Mouse (Mus musculus): ENCODE results near the gene Fxyd3. TPM values are rescaled to one million over a fixed set of nuclear protein-coding genes. Genes with fewer than 3 reads are reported as not detected.

The Fxyd3 gene
- polyA plus RNA-seq, 1 experiment from 2014 or later = 1.9 TPM

- no peak for DNase-seq (ENCODE audit: extremely low spot score, low spot score)
- 5% methylated on average over 6 of the region's 6 CpGs for WGBS
- Histone ChIP-seq H3K27ac (no peak overlapping the region), H3K9me3 (no peaks in the 10 kb centered on the region), H3K27me3 (ENCODE audit: poor library complexity, severe bottlenecking) (peaks cover 83% of the 10 kb centered on the region), H3K36me3 (replicated peaks) (no peaks in the 10 kb centered on the region), H3K4me1 (peaks cover 63% of the 10 kb centered on the region), H3K4me3 (peak overlapping the region; percentile 36; the same call in 1 of the 2 replicates)
Observed at GRCm38 (mm10) chr7:31050487-31050886, 26.0 kb downstream of the Fxyd3 start.

GRCm38 (mm10) chr7:31049846-31050281 is 26.6 kb downstream of the Fxyd3 start:
- no peaks in the 10 kb centered on the region for H3K36me3 ChIP-seq (replicated peaks)
- DNase-seq (ENCODE audit: extremely low spot score, low spot score) = no peak
- WGBS = 4% methylated on average over 15 of the region's 15 CpGs
- peaks cover 83% of the 10 kb centered on the region for H3K27me3 ChIP-seq (ENCODE audit: poor library complexity, severe bottlenecking)
- no peaks in the 10 kb centered on the region for H3K9me3 ChIP-seq
- H3K27ac ChIP-seq = no peak overlapping the region
- H3K4me3 ChIP-seq = peak overlapping the region; percentile 36; the same call in 1 of the 2 replicates
- peaks cover 57% of the 10 kb centered on the region for H3K4me1 ChIP-seq

- H3K4me3 ChIP-seq = peak overlapping the region; percentile 36; the same call in 1 of the 2 replicates
- peaks cover 83% of the 10 kb centered on the region for H3K27me3 ChIP-seq (ENCODE audit: poor library complexity, severe bottlenecking)
- no peak for DNase-seq (ENCODE audit: extremely low spot score, low spot score)
- no peaks in the 10 kb centered on the region for H3K36me3 ChIP-seq (replicated peaks)
- no peak overlapping the region for H3K27ac ChIP-seq
- 21% methylated on average over 5 of the region's 5 CpGs for WGBS
- peaks cover 51% of the 10 kb centered on the region for H3K4me1 ChIP-seq
- H3K9me3 ChIP-seq = no peaks in the 10 kb centered on the region
Observed at GRCm38 (mm10) chr7:31049135-31049845, 27.2 kb downstream of the Fxyd3 start.

- 34% methylated on average over 10 of the region's 10 CpGs for WGBS
- no peaks in the 10 kb centered on the region for H3K36me3 ChIP-seq (replicated peaks)
- peak within 1 kb of the TSS; percentile 30; the same call in 1 of the 2 replicates for H3K27ac ChIP-seq
- peaks cover 58% of the 10 kb centered on the region for H3K27me3 ChIP-seq (ENCODE audit: poor library complexity, severe bottlenecking)
- peak within 1 kb of the TSS; percentile 39 for H3K4me3 ChIP-seq
- H3K9me3 ChIP-seq = no peaks in the 10 kb centered on the region
- no peak for DNase-seq (ENCODE audit: extremely low spot score, low spot score)
- H3K4me1 ChIP-seq = peaks cover 13% of the 10 kb centered on the region
Observed at GRCm38 (mm10) chr7:31042431-31042910, 34.0 kb downstream of the Fxyd3 start, which contains the start of gene Fxyd5. TSS of gene Fxyd5 (minus strand) at chr7:31042481.

GRCm38 (mm10) chr7:31041662-31042315 is 34.7 kb downstream of the Fxyd3 start:
- Histone ChIP-seq H3K27ac (peak overlapping the region; percentile 30; the same call in 1 of the 2 replicates), H3K4me3 (peak overlapping the region; percentile 39), H3K9me3 (no peaks in the 10 kb centered on the region), H3K36me3 (replicated peaks) (no peaks in the 10 kb centered on the region), H3K27me3 (ENCODE audit: poor library complexity, severe bottlenecking) (peaks cover 55% of the 10 kb centered on the region), H3K4me1 (peaks cover 13% of the 10 kb centered on the region)
- DNase-seq (ENCODE audit: extremely low spot score, low spot score) = no peak
- 3% methylated on average over 28 of the region's 28 CpGs for WGBS

GRCm38 (mm10) chr7:31041023-31041407 is 35.5 kb downstream of the Fxyd3 start:
- Histone ChIP-seq H3K27ac (no peak overlapping the region), H3K4me1 (peaks cover 13% of the 10 kb centered on the region), H3K27me3 (ENCODE audit: poor library complexity, severe bottlenecking) (peaks cover 55% of the 10 kb centered on the region), H3K36me3 (replicated peaks) (no peaks in the 10 kb centered on the region), H3K4me3 (peak overlapping the region; percentile 39; the same call in 1 of the 2 replicates), H3K9me3 (no peaks in the 10 kb centered on the region)
- no peak for DNase-seq (ENCODE audit: extremely low spot score, low spot score)
- 41% methylated on average over 8 of the region's 8 CpGs for WGBS

GRCm38 (mm10) chr7:31040281-31041022 is 36.1 kb downstream of the Fxyd3 start:
- H3K4me1 ChIP-seq = peaks cover 13% of the 10 kb centered on the region
- DNase-seq (ENCODE audit: extremely low spot score, low spot score) = no peak
- no peaks in the 10 kb centered on the region for H3K36me3 ChIP-seq (replicated peaks)
- no peak overlapping the region for H3K4me3 ChIP-seq
- whole genome bisulfite sequencing = 83% methylated on average over 12 of the region's 12 CpGs
- no peaks in the 10 kb centered on the region for H3K9me3 ChIP-seq
- peaks cover 54% of the 10 kb centered on the region for H3K27me3 ChIP-seq (ENCODE audit: poor library complexity, severe bottlenecking)
- H3K27ac ChIP-seq = no peak overlapping the region

GRCm38 (mm10) chr7:31039011-31039410 is 37.5 kb downstream of the Fxyd3 start:
- Histone ChIP-seq H3K27me3 (ENCODE audit: poor library complexity, severe bottlenecking) (peaks cover 40% of the 10 kb centered on the region), H3K4me1 (peaks cover 13% of the 10 kb centered on the region), H3K36me3 (replicated peaks) (no peaks in the 10 kb centered on the region), H3K27ac (no peak overlapping the region), H3K9me3 (no peaks in the 10 kb centered on the region), H3K4me3 (no peak overlapping the region)
- no peak for DNase-seq (ENCODE audit: extremely low spot score, low spot score)
- 92% methylated on average over 4 of the region's 4 CpGs for WGBS

GRCm38 (mm10) chr7:31037675-31038074 is 38.8 kb downstream of the Fxyd3 start:
- no peaks in the 10 kb centered on the region for H3K36me3 ChIP-seq (replicated peaks)
- no peak for DNase-seq (ENCODE audit: extremely low spot score, low spot score)
- H3K4me1 ChIP-seq = peaks cover 13% of the 10 kb centered on the region
- H3K27ac ChIP-seq = no peak overlapping the region
- no peaks in the 10 kb centered on the region for H3K9me3 ChIP-seq
- 75% methylated on average over 2 of the region's 2 CpGs for WGBS
- no peak overlapping the region for H3K4me3 ChIP-seq
- peaks cover 27% of the 10 kb centered on the region for H3K27me3 ChIP-seq (ENCODE audit: poor library complexity, severe bottlenecking)

GRCm38 (mm10) chr7:31036917-31037316 is 39.6 kb downstream of the Fxyd3 start:
- 87% methylated on average over 7 of the region's 7 CpGs for WGBS
- Histone ChIP-seq H3K4me3 (no peak overlapping the region), H3K36me3 (replicated peaks) (no peaks in the 10 kb centered on the region), H3K27me3 (ENCODE audit: poor library complexity, severe bottlenecking) (peaks cover 19% of the 10 kb centered on the region), H3K27ac (no peak overlapping the region), H3K4me1 (peaks cover 6% of the 10 kb centered on the region), H3K9me3 (no peaks in the 10 kb centered on the region)
- no peak for DNase-seq (ENCODE audit: extremely low spot score, low spot score)

GRCm38 (mm10) chr7:31035291-31035690 is 41.2 kb downstream of the Fxyd3 start:
- Histone ChIP-seq H3K9me3 (no peaks in the 10 kb centered on the region), H3K36me3 (replicated peaks) (no peaks in the 10 kb centered on the region), H3K4me3 (no peak overlapping the region), H3K27me3 (ENCODE audit: poor library complexity, severe bottlenecking) (peaks cover 3% of the 10 kb centered on the region), H3K27ac (no peak overlapping the region), H3K4me1 (no peaks in the 10 kb centered on the region)
- no peak for DNase-seq (ENCODE audit: extremely low spot score, low spot score)
- WGBS = 78% methylated on average over 11 of the region's 11 CpGs

- no peak for DNase-seq (ENCODE audit: extremely low spot score, low spot score)
- H3K4me1 ChIP-seq = no peaks in the 10 kb centered on the region
- H3K36me3 ChIP-seq (replicated peaks) = no peaks in the 10 kb centered on the region
- no peak overlapping the region for H3K27ac ChIP-seq
- H3K4me3 ChIP-seq = no peak overlapping the region
- no peaks in the 10 kb centered on the region for H3K9me3 ChIP-seq
- H3K27me3 ChIP-seq (ENCODE audit: poor library complexity, severe bottlenecking) = no peaks in the 10 kb centered on the region
- 70% methylated on average over 11 of the region's 11 CpGs for WGBS
Observed at GRCm38 (mm10) chr7:31034789-31035188, 41.7 kb downstream of the Fxyd3 start.

All from forebrain, embryonic 10.5 days (tissue).